Mouse (Mus musculus) adrenal gland, adult (tissue): ENCODE results near the gene C1ql3.

Experiments
- DNase-seq, 2 experiments: peaks; one replicate each; pipeline ENCODE4 v3.0.0; 2022 to 2023; ENCODE audit warnings: low spot score in 1 of 2; ENCODE audit not compliant: inconsistent age in 2 of 2

C1ql3 gene

DNA sequence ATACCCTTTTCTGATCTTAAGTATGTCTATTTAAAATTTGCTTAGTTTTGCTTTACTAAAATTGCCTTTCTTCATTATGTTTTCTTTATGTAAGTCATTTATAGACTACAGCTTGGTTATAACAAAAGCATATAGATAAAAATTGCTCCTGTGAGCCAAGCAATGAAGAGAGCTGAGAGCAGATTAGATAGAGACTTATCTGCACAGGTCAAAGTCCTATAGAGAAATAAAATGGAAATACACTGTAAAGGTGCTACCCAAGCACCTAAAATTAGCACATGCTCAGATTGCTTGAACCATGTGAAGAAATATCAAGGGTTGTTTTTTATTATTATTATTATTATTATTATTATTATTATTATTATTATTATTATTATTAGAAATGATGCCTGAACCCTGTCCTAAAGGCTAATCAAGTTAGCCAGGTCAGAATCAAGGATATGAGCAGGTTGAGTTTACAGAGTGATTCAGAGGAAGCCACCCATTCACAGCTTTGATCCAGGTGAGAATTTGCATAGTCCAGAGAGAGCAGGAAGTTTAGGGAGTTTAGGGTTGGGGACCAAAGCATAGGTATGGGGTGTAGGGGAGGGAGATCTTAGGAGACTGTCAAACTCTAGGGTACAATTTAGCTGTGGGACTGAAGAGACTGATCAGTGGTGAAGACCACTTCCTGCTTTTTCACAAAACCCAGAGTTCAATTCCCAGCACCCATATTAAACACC, 54.7 kb downstream of the C1ql3 start:
- no peak for DNase-seq
